Mouse (Mus musculus) embryonic facial prominence, embryonic 12.5 days (tissue): ENCODE measurements around the gene Ptov1. TPM values are rescaled to one million over a fixed set of nuclear protein-coding genes. Genes with fewer than 3 reads are reported as not detected.

Experiments used
- ATAC-seq: fragments of 200-750 bp; cut with Nextera tagmentation; 2 replicates; pipeline ENCODE4 v1.8.0; 2017; ENCODE audit not compliant: insufficient number of reproducible peaks, insufficient read depth, low FRiP score, low TSS enrichment
- H3K27ac ChIP-seq: fragments of 300-500 bp; sonication (generic); 2 replicates; pipeline ENCODE4 v1.5.1; 2016; ENCODE audit warnings: mild to moderate bottlenecking
- H3K27me3 ChIP-seq: fragments of 300-500 bp; sonication (generic); 2 replicates; pipeline ENCODE4 v1.6.1; 2016; ENCODE audit warnings: mild to moderate bottlenecking, moderate library complexity
- H3K36me3 ChIP-seq: fragments of 300-500 bp; sonication (generic); 2 replicates; pipeline ENCODE4 v1.6.1; 2016; ENCODE audit warnings: mild to moderate bottlenecking
- H3K4me1 ChIP-seq: fragments of 300-500 bp; sonication (generic); 2 replicates; pipeline ENCODE4 v1.6.1; 2016
- H3K4me2 ChIP-seq: fragments of 300-500 bp; sonication (generic); replicated peaks from 2 replicates; pipeline ENCODE4 v1.6.1; 2016; ENCODE audit warnings: mild to moderate bottlenecking, moderate library complexity
- H3K4me3 ChIP-seq: fragments of 300-500 bp; sonication (generic); 2 replicates; pipeline ENCODE4 v1.5.1; 2016; ENCODE audit warnings: mild to moderate bottlenecking
- H3K9ac ChIP-seq: fragments of 300-500 bp; sonication (generic); 2 replicates; pipeline ENCODE4 v1.6.1; 2016; ENCODE audit warnings: mild to moderate bottlenecking, moderate library complexity
- H3K9me3 ChIP-seq: fragments of 300-500 bp; sonication (generic); 2 replicates; pipeline ENCODE4 v1.6.1; 2016; ENCODE audit warnings: mild to moderate bottlenecking, moderate library complexity
- WGBS: fragments of 180-500 bp; shearing (Covaris S2); methylation state at CpG from one replicate; pipeline ENCODE4 v1.1.7; 2016; 5-methylcytosine and 5-hydroxymethylcytosine counted together
- polyA plus RNA-seq: library from polyadenylated mRNA; unstranded; fragments of >200 nt; fragmentation: Nextera tagmentation; extraction: Ambion mirVana; gene quantifications from 2 replicates; pipeline ENCODE4 v1.2.1, GENCODE M21; 2016

Ptov1 gene
- polyA plus RNA-seq, 1 experiment from 2014 or later: 696 TPM

DNA sequence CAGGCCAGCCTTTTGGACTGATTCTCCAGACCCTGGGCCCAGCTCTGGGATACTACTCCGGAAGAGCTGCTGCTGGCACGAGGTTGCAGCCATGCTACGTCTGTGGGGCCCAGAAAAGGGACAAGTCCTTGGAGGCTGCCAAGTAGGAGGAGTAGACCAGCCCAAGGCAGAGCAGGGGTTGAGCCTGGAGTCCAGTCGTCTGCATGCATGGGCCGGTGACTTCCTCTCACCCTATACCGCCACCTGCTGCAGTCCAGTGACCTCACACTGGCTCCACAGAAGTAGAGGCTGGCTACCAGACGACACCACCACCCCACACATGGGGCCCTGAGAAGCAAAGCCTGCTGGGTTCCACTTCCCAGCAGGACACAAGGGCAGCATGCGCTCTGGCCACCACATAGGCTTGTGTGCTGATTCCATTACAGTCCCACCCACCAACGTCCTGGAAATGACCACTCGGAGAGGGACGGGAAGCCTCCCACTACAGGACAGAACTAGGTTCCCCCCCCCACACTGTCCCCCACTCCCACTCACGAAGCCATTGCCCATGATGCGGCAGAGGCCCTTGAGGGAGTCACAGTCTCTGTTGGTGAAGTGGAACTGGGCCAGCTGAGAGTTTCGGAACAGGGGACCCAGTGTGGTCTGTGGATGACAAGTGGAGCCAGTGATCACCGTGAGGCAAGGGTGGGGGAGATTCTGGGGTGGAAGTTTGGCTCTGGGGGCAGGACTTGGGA, 3.1 kb downstream of the Ptov1 start:
- H3K9me3 ChIP-seq: no peaks in the 10 kb centered on the region
- H3K4me1 ChIP-seq: peaks cover 46% of the 10 kb centered on the region
- peak overlapping the region; percentile 99 for H3K9ac ChIP-seq
- H3K27me3 ChIP-seq: no peaks in the 10 kb centered on the region
- 70% methylated on average over 15 of the region's 15 CpGs for WGBS
- peak overlapping the region; percentile 86 for H3K4me3 ChIP-seq
- H3K4me2 ChIP-seq: peak overlapping the region; percentile 95
- 0 out of 2 replicates have a peak overlapping the region, but pooled peaks have one; percentile 17 for H3K27ac ChIP-seq
- H3K36me3 ChIP-seq: peaks cover 58% of the 10 kb centered on the region
- no peak for ATAC-seq

DNA sequence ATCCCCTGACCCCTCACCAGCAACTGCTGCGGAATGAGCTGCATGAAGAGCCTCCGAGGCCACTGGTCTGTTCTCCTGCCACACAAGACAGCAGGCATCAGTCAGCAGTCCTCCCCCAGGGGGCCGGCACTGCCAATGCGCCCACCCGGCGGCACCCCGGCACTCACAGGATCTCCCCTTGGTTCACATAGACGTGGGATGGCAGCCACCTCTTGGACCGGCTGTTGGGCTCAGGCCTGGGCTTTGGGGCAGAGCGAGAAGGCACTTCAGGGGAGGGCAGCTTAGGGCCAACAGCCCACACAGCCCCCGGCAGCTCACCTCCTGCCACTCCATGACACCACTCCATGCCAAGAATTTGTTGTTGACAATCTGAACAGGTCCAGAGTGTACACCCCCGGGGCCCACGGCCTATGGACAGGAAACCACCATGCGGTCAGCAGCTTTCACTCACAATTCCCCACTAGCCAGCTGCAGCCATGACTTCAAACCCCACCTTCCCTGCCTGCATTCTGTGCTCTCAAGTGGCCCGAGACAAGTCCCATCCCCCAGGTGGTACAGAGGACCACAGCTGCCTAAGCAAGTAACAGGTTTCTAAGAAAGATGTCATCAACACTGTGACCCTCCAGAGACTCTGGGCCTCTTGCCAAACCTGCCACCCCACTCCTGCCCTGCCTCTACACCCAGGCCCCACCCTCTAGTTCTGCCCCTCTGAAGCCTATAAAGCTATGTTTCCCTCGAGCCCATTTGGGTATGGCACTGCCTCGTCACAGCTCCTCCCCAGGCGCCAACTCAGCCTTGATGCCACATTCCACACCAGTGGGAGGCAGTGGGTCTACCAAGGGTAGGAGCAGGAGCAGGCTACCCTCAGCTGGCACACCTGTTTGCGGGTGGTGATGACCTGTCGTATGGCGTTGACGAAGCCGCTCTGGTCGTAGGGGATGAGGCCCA, 4.7 kb downstream of the Ptov1 start:
- 0 out of 2 replicates have a peak overlapping the region, but pooled peaks have one; percentile 21 for H3K9ac ChIP-seq
- 88% methylated on average over 24 of the region's 24 CpGs for WGBS
- peaks cover 46% of the 10 kb centered on the region for H3K4me1 ChIP-seq
- H3K4me2 ChIP-seq: no peak overlapping the region
- no peak for ATAC-seq
- H3K9me3 ChIP-seq: no peaks in the 10 kb centered on the region
- no peaks in the 10 kb centered on the region for H3K27me3 ChIP-seq
- peaks cover 60% of the 10 kb centered on the region for H3K36me3 ChIP-seq
- no peak overlapping the region for H3K4me3 ChIP-seq
- 0 out of 2 replicates have a peak overlapping the region, but pooled peaks have one; percentile 31 for H3K27ac ChIP-seq

DNA sequence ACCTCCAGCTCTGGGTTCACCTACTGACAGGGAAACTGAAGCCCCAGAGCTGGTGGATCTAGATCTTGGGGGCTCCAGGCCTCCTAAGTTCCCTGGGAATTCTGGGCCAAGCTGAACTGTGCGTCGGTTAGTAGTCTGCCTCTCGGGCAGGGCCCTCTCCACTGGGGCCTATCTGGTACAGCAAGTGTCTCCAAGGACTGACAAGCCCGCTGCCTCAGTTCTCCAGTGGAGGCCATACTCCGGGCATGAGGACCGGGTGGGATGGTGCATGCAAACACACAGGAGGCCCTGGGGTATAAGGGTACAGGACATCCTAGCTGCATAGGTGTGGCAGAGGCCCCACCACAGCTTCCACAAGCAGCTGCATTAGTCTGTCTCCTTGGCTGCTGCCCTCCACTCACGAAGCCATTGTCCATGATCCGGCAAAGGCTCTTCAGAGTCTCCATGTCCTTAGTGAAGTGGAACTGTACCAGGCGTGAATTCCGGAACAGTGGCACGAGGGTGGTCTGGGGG, 5.5 kb downstream of the Ptov1 start:
- no peaks in the 10 kb centered on the region for H3K27me3 ChIP-seq
- peaks cover 46% of the 10 kb centered on the region for H3K4me1 ChIP-seq
- peaks cover 60% of the 10 kb centered on the region for H3K36me3 ChIP-seq
- no peaks in the 10 kb centered on the region for H3K9me3 ChIP-seq
- no peak overlapping the region for H3K4me3 ChIP-seq
- no peak overlapping the region for H3K9ac ChIP-seq
- WGBS: 85% methylated on average over 11 of the region's 11 CpGs
- no peak overlapping the region for H3K27ac ChIP-seq
- no peak for ATAC-seq
- H3K4me2 ChIP-seq: no peak overlapping the region

DNA sequence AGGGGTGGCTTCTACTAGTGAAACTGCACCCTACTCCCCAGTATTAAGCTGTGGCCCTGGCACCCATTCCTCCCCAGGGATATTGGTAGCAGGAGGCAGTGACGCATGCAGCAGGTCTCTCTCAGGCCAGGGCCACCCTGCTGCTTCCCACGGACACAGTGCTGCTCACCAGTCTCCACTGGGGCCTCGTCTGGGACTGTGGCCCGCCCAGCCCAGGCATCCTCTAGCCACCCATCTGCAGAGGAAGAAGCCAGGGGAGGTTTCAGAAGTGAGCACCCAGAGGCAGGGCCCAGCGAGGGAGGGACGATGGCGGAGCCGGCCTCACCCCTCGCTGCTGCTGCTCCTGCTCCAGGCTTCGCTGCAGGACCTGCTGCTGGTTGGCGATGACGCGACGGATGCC, 6.4 kb downstream of the Ptov1 start:
- no peak overlapping the region for H3K27ac ChIP-seq
- H3K4me1 ChIP-seq: peaks cover 49% of the 10 kb centered on the region
- H3K9ac ChIP-seq: no peak overlapping the region
- H3K27me3 ChIP-seq: no peaks in the 10 kb centered on the region
- 91% methylated on average over 14 of the region's 14 CpGs for WGBS
- no peak for ATAC-seq
- H3K4me2 ChIP-seq: no peak overlapping the region
- H3K9me3 ChIP-seq: no peaks in the 10 kb centered on the region
- peaks cover 60% of the 10 kb centered on the region for H3K36me3 ChIP-seq
- H3K4me3 ChIP-seq: no peak overlapping the region

DNA sequence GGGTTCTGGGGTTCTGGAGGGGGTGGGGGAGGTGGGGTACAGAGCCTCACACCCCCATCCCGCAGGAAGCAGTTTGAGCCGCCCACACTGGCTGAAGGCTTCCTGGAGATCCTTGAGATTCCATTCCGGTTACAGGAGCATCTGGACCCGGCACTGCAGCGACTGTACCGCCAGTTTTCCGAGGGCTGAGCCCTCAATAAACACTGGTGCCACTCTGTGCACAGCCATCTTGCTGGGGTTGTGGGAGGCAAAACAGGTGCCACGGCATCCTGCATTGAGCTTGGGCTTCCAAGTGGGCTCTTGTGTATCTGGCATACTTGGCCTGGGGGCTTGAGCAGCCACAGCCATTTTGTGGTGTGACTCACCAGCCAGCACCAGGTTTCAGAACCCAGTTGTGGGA, 7.2 kb downstream of the Ptov1 start:
- WGBS: 86% methylated on average over 8 of the region's 8 CpGs

DNA sequence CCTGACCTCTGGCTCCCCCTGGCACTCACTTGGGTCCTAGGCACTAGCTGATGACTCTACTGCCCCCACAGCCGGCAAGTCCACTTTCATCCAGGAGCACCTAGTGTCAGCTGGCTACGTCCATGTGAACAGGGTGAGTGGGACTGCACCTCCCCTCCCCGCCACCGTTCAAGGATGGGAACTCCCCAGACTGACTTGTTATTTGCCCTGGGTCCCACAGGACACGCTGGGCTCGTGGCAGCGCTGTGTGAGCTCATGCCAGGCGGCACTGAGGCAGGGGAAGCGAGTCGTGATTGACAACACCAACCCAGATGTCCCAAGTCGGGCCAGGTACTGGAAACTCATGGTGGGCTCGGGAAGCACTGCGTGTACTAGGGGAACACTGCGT, 8.2 kb downstream of the Ptov1 start:
- Histone ChIP-seq H3K9me3 (no peaks in the 10 kb centered on the region), H3K27me3 (no peaks in the 10 kb centered on the region), H3K27ac (peak overlapping the region; percentile 43; the same call in 1 of the 2 replicates), H3K4me2 (no peak overlapping the region), H3K36me3 (peaks cover 52% of the 10 kb centered on the region), H3K9ac (no peak overlapping the region), H3K4me3 (no peak overlapping the region), H3K4me1 (peaks cover 40% of the 10 kb centered on the region)
- ATAC-seq: no peak
- WGBS: 80% methylated on average over 14 of the region's 14 CpGs

More for the DNA sequence above, 7.2 kb downstream of the Ptov1 start:
- Histone ChIP-seq H3K9me3 (no peaks in the 10 kb centered on the region), H3K9ac (no peak overlapping the region), H3K36me3 (peaks cover 60% of the 10 kb centered on the region), H3K4me1 (peaks cover 47% of the 10 kb centered on the region), H3K4me3 (no peak overlapping the region), H3K27ac (no peak overlapping the region), H3K4me2 (no peak overlapping the region), H3K27me3 (no peaks in the 10 kb centered on the region)
- ATAC-seq: no peak

DNA sequence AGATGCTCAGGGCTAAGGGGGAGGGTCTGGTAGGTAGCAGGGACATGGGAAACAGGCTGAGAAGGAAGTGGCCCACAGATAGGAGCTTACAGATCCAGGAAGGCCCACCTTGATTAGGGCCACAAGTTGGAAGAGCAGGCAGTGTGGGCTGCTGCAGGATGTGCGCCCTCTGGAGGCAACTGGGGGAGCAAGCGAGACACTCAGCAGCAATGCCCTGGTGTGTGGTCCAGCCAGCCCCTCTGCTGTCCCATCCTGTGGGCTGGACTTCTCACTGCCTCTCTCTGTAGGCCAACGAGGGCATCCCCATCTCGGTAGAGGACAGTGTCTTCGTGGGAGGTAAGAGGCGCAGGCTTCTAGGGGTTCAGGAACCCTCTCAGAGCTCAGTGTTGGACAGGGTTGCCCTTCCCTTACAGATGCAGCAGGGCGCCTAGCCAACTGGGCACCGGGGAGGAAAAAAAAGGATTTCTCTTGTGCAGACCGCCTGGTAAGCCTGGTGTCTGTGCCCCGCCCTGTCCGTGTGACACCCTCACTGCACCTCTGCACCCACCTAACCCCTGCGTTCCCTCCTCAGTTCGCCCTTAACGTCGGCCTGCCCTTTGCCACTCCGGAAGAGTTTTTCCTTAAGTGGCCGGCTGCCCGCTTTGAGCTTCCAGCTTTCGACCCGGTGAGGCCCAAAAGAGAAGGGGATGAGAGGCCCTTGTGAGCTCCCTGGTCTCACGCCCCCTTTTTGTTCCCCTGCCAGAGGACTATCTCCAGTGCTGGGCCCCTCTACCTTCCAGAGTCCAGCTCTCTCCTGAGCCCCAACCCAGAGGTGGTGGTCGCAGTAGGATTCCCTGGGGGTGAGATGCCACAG, 8.8 kb downstream of the Ptov1 start:
- Histone ChIP-seq H3K27ac (peak overlapping the region; percentile 43; the same call in 1 of the 2 replicates), H3K4me2 (no peak overlapping the region), H3K27me3 (no peaks in the 10 kb centered on the region), H3K36me3 (peaks cover 45% of the 10 kb centered on the region), H3K9ac (no peak overlapping the region), H3K9me3 (no peaks in the 10 kb centered on the region), H3K4me1 (peaks cover 36% of the 10 kb centered on the region), H3K4me3 (no peak overlapping the region)
- 63% methylated on average over 22 of the region's 22 CpGs for WGBS
- no peak for ATAC-seq

DNA sequence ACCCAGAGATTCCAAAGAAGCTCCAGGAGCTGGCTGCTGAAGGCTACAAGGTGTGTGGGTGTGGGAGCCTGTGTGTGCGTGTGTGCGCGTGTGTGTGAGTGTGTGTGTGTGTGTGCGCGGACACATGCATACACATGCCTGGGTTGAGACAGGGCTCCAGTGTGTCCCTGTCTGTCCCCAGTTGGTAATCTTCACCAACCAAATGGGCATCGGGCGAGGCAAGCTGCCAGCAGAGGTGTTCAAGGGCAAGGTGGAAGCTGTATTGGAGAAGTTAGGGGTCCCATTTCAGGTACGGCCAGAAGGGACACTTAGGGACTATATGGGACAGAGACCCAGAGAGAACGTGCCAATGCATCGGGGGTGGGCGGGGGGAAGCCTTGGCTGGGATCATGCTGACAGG, 9.7 kb downstream of the Ptov1 start:
- Histone ChIP-seq H3K4me2 (no peak overlapping the region), H3K4me1 (peaks cover 30% of the 10 kb centered on the region), H3K9me3 (no peaks in the 10 kb centered on the region), H3K27me3 (no peaks in the 10 kb centered on the region), H3K27ac (no peak overlapping the region), H3K9ac (no peak overlapping the region), H3K36me3 (peaks cover 36% of the 10 kb centered on the region), H3K4me3 (no peak overlapping the region)
- ATAC-seq: no peak
- 91% methylated on average over 11 of the region's 11 CpGs for WGBS

DNA sequence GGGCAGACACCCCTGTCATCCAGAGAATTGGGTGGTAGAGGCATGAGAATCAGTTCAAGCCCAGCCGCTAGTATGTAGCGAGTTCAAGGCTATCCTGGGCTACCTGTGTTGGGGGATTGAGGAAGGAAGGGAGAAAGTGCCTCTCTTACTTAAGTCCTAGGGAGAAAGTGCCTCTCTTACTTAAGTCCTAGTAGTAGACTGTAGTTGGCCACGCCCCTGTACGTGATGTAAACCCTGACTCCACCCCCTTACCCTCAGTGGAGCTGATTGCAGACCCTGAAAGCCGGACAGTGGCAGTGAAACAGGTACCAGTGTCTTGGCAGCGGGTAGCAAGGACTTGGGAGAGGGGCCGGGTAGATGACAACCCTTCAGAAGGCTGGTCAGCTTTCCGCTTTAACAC, 11.7 kb downstream of the Ptov1 start:
- H3K27me3 ChIP-seq: no peaks in the 10 kb centered on the region
- H3K4me1 ChIP-seq: peaks cover 34% of the 10 kb centered on the region
- WGBS: 30% methylated on average over 8 of the region's 8 CpGs
- H3K4me3 ChIP-seq: peak overlapping the region; percentile 75
- H3K27ac ChIP-seq: peak overlapping the region; percentile 92; the same call in 1 of the 2 replicates
- peak overlapping the region; percentile 80 for H3K4me2 ChIP-seq
- H3K9me3 ChIP-seq: no peaks in the 10 kb centered on the region
- peaks cover 18% of the 10 kb centered on the region for H3K36me3 ChIP-seq
- no peak for ATAC-seq
- H3K9ac ChIP-seq: peak overlapping the region; percentile 78

DNA sequence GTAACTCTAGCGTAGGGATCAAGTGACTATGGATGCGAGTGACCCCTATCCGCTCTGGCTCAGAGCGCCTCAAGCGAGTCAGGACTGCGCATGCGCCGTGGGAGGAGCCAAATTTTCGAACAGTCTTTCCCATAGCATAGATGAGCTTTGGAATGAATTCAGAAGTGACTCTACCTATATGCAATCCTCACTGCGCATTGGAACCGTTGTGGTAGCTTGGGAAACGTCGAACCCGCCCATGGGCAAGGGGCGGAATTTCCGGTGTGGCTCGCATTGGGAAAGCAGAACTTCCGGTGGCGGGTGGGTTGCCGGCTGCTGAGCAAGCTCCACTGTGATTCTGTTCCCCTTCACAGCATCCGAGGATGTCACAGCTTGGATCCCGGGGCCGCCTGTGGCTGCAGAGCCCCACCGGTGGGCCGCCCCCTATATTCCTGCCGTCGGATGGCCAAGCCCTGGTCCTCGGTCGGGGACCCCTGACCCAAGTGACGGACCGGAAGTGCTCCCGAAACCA, 12.5 kb downstream of the Ptov1 start, which contains the start of gene Pnkp:
Gene Pnkp (plus strand): TSS at position 98 of the 511 bp plus-strand sequence.
- H3K4me3 ChIP-seq: peak within 1 kb of the TSS; percentile 75
- peak within 1 kb of the TSS; percentile 80 for H3K4me2 ChIP-seq
- H3K36me3 ChIP-seq: peaks cover 17% of the 10 kb centered on the region
- ATAC-seq: peak; percentile 8; the same call in 1 of the 2 replicates
- H3K27ac ChIP-seq: peak within 1 kb of the TSS; percentile 92
- WGBS: under 1% methylated on average over 32 of the region's 32 CpGs
- H3K9ac ChIP-seq: peak within 1 kb of the TSS; percentile 78
- no peaks in the 10 kb centered on the region for H3K27me3 ChIP-seq
- H3K9me3 ChIP-seq: no peaks in the 10 kb centered on the region
- H3K4me1 ChIP-seq: peaks cover 40% of the 10 kb centered on the region
